Mouse (Mus musculus) midbrain, embryonic 10.5 days (tissue): ENCODE measurements at regions not wholly inside any gene's neighbourhood (a gene's known extent, or its start where the extent isn't known, plus 50 kb on each side); places are given as distances from the start of the nearest gene placed in this dataset.

Experiments
- DNase-seq: peaks from one replicate; pipeline ENCODE4 v3.0.0-alpha.2; 2017; ENCODE audit warnings: low spot score
- H3K27ac ChIP-seq: fragments of 300-500 bp; sonication (generic); replicated peaks from 2 replicates; pipeline ENCODE4 v1.5.1; 2016; ENCODE audit warnings: mild to moderate bottlenecking
- H3K27me3 ChIP-seq: fragments of 300-500 bp; sonication (generic); 2 replicates; pipeline ENCODE4 v1.6.1; 2016; ENCODE audit warnings: low read depth, mild to moderate bottlenecking; ENCODE audit not compliant: poor library complexity, severe bottlenecking
- H3K36me3 ChIP-seq: fragments of 300-500 bp; sonication (generic); 2 replicates; pipeline ENCODE4 v1.6.1; 2016; ENCODE audit warnings: mild to moderate bottlenecking, moderate library complexity
- H3K4me1 ChIP-seq: fragments of 300-500 bp; sonication (generic); 2 replicates; pipeline ENCODE4 v1.6.1; 2016
- H3K4me3 ChIP-seq: fragments of 300-500 bp; sonication (generic); 2 replicates; pipeline ENCODE4 v1.5.1; 2016; ENCODE audit warnings: mild to moderate bottlenecking, moderate library complexity
- H3K9me3 ChIP-seq: fragments of 300-500 bp; sonication (generic); replicated peaks from 2 replicates; pipeline ENCODE4 v1.6.1; 2016; ENCODE audit warnings: mild to moderate bottlenecking
- WGBS: fragments of 180-500 bp; shearing (Covaris S2); methylation state at CpG from one replicate; pipeline ENCODE4 v1.1.7; 2016; 5-methylcytosine and 5-hydroxymethylcytosine counted together

DNA sequence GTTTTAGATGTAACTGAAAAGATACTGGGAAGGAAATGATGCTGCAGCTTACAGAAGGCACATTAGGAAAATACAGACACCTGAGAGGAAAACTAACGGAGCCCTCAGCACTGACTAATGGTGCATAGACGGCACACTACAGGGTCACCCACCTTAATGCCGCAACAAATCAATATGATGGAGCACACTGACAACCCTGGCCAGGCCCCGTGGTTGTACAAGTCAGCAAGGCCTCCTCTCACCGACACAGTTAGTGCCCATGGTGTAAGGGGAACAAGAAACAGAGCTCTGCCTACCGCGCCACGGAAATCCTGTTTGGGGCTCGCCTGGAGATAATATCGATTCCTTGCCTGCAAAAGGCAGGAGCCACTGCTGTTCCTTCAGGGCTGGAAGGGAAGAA is 273.9 kb downstream of the Prim2 start:
- WGBS = 91% methylated on average over 10 of the region's 10 CpGs
- Histone ChIP-seq H3K4me1 (no peaks in the 10 kb centered on the region), H3K27ac (no peak overlapping the region), H3K4me3 (no peak overlapping the region), H3K27me3 (no peaks in the 10 kb centered on the region), H3K36me3 (no peaks in the 10 kb centered on the region), H3K9me3 (no peaks in the 10 kb centered on the region)
- DNase-seq = no peak

DNA sequence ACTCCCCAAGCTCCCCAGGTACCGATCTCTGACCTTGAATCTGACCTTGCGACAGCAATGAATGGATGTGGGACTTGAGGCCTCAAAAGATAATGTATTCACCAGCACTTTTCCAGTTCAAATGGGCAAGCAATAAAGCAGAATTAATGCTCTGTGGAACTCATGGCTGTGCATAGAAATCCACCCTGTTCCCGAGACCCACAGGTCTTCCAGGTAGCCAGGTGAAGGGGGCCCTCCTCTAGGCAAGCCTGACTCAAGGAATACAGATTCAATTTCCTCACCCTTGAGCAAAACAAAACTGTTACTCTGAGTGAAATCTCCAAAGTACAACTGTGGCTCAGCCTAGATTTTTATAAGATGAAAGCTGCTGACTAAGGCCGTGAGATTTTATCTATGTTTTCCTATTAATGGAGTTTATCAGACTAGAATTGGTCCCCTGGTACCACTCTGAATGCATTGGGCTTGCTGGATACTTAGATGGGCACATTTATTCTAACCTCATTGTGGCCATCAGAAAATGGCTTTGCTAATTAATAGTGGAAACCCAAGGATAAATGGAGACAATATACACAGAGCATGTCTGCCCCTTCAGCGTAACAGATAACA is 274.5 kb downstream of the Prim2 start:
- Histone ChIP-seq H3K4me1 (no peaks in the 10 kb centered on the region), H3K9me3 (no peaks in the 10 kb centered on the region), H3K27me3 (no peaks in the 10 kb centered on the region), H3K4me3 (no peak overlapping the region), H3K27ac (no peak overlapping the region), H3K36me3 (no peaks in the 10 kb centered on the region)
- DNase-seq = no peak
- WGBS = 80% methylated on average over 5 of the region's 5 CpGs

DNA sequence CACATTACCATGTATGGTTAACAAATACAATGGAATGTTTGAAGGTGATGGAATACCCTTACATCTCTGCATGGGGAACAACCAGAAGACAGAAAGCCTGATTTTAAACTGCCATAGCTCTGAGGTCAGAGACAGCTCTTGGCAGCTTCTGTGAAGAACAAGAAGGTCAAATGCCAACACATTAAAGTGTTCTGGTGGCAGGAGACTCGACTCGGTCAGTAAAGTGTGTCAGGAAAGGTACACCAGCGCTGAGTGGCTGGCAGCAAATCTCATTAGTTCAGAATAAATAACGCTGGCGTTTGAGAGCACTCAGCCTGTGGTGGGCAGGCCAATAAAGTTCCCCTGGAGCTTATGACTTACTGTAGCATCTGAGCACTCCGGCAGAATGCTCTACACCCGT is 298.8 kb downstream of the Prim2 start:
- WGBS = 83% methylated on average over 7 of the region's 7 CpGs
- Histone ChIP-seq H3K9me3 (no peaks in the 10 kb centered on the region), H3K4me1 (no peaks in the 10 kb centered on the region)

DNA sequence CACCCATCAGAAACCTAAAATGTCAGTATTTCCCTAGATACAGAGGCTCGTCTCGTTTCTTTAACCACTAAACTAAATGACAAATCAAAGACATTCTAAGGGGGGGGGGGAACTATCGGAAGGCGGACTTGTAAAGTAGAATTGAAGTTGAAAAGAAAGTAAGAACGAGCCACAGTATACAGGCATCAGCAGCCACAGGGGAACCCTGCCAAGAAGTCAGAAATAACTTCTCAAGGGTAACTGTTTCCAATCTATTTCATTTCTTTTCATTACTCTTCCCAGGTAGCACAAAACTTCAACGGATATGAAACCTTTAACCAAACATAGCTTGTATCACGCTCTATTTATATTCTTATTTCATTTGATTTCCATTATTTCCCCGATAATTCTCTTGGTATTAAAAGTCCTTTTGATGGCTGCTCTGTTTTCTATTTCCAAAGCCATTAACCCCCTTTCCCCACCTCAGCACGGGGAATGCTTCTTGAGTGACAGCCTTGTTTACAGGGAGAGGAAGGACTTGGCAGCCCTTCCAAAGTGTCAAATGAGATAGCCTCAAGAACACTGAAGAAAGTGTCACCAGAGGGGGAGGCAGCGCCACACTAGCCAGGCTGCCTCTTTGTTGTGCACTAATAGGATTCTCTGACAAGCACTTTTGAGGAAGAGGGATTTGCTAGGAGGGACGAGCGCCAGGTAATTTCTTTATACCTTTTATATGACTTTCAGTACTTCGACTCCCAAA is 306.7 kb downstream of the Prim2 start:
- no peaks in the 10 kb centered on the region for H3K36me3 ChIP-seq
- H3K27me3 ChIP-seq = no peaks in the 10 kb centered on the region
- H3K27ac ChIP-seq = no peak overlapping the region
- H3K9me3 ChIP-seq = no peaks in the 10 kb centered on the region
- DNase-seq = peak; percentile 26
- 55% methylated on average over 13 of the region's 13 CpGs for WGBS
- no peak overlapping the region for H3K4me3 ChIP-seq
- peaks cover 9% of the 10 kb centered on the region for H3K4me1 ChIP-seq

More for the DNA sequence above, 298.8 kb downstream of the Prim2 start:
- H3K4me3 ChIP-seq = no peak overlapping the region
- DNase-seq = no peak
- H3K27ac ChIP-seq = no peak overlapping the region
- H3K36me3 ChIP-seq = no peaks in the 10 kb centered on the region
- H3K27me3 ChIP-seq = no peaks in the 10 kb centered on the region

DNA sequence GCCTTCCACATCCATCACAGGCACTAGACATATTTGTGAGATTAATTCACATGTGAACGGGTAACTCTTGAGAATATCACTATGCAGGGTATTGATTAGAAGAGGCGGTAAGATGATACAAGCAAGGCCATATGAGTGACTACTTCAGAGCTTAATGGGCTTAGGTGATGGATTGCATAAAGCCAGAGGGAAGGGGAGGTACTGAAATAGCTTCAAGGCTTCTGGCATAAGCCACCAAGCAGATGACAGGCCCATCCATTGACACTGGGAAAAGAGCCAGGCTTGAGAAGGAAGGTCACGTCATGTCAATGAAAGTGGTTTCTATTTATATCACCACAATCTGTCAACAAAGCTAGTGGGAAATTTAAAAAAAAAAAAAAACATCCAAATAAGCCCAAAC is 335.5 kb downstream of the Prim2 start:
- Histone ChIP-seq H3K4me3 (no peak overlapping the region), H3K36me3 (no peaks in the 10 kb centered on the region), H3K27me3 (no peaks in the 10 kb centered on the region), H3K9me3 (no peaks in the 10 kb centered on the region), H3K4me1 (no peaks in the 10 kb centered on the region), H3K27ac (no peak overlapping the region)
- WGBS = 92% methylated on average over 3 of the region's 3 CpGs
- no peak for DNase-seq
